Mouse (Mus musculus) layer of hippocampus, postnatal 14 days (tissue): ENCODE data around the gene Cspg4. TPM values are rescaled to one million over a fixed set of nuclear protein-coding genes. Genes with fewer than 3 reads are reported as not detected.
"Not testable (repeated sequence)": the region's sequence is repeated elsewhere in the genome, so short reads cannot be mapped to it uniquely, and the experiment has no call there.

Source experiments
- DNase-seq, 2 experiments: peaks; one replicate each; pipeline ENCODE4 v3.0.0; 2021 to 2022; ENCODE audit warnings: low spot score in 2 of 2, mixed read lengths in 1 of 2
- total RNA-seq, 2 experiments: library from RNA; stranded (reverse); gene quantifications; 2 replicates each; pipeline ENCODE4 v1.2.3; 2021

Cspg4 gene
- total RNA-seq, 2 experiments from 2014 or later: 33.0 to 36.4 TPM

- DNase-seq: no peak
Measured at GRCm38 (mm10) chr9:56890522-56891250, 25.9 kb downstream of the Cspg4 start.

DNA sequence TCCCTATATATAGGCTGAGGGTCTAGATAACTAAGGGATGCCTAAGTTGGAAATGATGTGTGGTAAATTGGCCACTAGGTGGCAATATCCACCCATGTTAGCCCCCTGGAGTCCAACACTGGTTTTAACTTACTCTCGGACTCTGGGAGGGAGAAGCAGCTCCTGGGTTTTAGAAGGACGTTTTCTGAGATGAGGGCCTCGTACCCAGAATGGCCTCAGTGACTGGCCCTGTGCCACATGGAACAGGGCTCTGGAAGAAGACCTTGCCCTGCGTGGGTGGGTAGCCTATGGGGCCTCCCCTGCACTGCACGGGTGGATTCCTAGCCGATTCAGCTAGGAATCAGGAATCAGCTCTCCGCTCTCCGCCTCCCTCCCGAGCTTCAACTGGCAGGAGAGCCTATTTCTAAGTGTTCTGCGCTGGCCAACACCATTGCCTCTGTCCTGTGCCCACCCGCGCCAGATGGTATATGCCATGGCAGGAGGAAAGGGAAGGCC lies 26.7 kb downstream of the Cspg4 start:
- peak; percentile 75 to 85 for DNase-seq

GRCm38 (mm10) chr9:56892111-56892510 lies 27.3 kb downstream of the Cspg4 start:
- no peak for DNase-seq

GRCm38 (mm10) chr9:56893313-56893712 lies 28.5 kb downstream of the Cspg4 start:
- DNase-seq: no peak

DNA sequence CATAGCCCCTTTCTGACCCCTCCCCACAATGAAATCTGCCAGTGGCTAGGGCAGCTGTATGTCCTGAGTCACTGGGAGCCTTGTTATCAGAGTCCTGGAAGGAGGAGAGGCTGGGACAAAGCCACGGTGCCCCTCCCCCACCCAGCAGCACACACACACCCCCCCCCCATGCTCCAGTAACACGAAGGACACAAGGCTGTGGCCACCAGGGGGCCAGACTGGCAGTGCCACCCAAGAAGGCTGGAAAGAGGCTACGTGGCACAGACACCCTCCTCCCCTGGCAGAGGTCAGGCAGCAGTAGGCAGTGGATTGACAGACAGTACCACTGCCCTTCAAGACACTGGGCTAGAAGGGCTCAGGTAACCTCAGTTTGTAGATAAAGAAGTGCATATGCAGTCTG lies 29.2 kb downstream of the Cspg4 start:
- no peak for DNase-seq

- DNase-seq: no peak
Measured at GRCm38 (mm10) chr9:56896779-56897178, 31.9 kb downstream of the Cspg4 start.

- DNase-seq: no peak
Measured at GRCm38 (mm10) chr9:56899409-56899808, 34.6 kb downstream of the Cspg4 start.

GRCm38 (mm10) chr9:56900060-56900459 lies 35.2 kb downstream of the Cspg4 start:
- DNase-seq: no peak

DNA sequence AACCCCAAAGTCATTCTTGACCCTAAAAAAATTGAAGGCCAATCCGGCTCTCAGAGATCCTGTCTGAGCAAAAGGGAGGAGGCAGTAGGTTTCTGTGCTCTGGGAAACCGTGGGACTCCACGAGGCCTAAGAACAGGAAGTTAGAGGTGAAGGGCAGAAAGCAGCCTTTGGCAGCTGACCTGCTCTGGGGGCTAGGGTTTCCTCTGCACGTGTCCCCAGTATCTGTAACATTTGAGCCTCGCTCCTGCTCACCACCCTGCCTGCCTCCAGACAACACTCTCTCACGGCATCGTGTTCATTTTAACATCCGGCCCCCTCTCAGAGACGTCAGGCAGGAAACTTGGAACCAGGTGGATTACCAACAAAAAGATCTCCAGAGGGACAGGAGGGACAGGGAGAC lies 35.7 kb downstream of the Cspg4 start:
- no peak for DNase-seq

GRCm38 (mm10) chr9:56901187-56901586 lies 36.4 kb downstream of the Cspg4 start:
- DNase-seq: no peak

- no peak for DNase-seq
Measured at GRCm38 (mm10) chr9:56903662-56904061, 38.8 kb downstream of the Cspg4 start.

DNA sequence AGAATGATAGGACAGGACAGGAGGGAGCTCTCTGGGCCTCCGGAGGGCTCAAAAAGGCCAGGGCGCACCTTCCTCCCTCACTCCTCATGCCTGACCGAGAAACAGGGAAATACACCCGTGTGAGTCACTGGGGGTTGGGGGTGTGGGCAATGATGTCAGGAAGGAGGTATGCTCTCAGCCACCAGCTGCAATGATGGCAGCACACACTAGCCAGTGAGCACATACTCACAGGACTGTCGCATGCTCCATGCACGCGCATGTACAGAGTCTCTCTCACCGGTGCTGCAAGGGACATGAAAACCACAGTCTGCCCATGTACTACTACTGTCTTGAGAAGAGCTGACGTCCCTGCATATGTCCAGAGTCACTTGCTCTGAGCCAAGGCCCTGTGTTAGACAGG lies 42.7 kb downstream of the Cspg4 start:
- DNase-seq: no peak

- not testable (repeated sequence) for DNase-seq
Measured at GRCm38 (mm10) chr9:56909991-56910390, 45.2 kb downstream of the Cspg4 start.

- no peak for DNase-seq
Measured at GRCm38 (mm10) chr9:56911017-56911416, 46.2 kb downstream of the Cspg4 start.

- no peak for DNase-seq
Measured at GRCm38 (mm10) chr9:56913991-56914390, 49.2 kb downstream of the Cspg4 start.

DNA sequence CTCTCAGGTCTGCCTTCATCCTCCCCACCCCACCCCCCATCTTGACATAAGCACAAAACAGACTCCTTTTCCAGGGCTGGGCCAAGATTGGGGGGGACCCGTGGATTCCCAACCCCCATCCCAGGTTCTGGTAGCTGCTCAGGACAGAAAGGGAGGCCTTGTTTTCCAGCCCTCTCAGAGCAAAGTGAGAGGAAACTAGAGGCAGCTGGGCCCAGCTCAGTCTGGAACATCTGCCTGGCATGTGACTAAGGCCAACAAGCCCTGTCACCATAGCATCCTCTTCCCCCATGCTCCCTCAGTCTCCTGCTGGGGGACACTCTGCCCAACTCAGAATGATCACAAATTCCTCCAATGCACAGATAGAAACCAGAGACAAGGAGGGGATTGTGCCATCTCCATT lies 50.3 kb downstream of the Cspg4 start:
- DNase-seq: no peak

DNA sequence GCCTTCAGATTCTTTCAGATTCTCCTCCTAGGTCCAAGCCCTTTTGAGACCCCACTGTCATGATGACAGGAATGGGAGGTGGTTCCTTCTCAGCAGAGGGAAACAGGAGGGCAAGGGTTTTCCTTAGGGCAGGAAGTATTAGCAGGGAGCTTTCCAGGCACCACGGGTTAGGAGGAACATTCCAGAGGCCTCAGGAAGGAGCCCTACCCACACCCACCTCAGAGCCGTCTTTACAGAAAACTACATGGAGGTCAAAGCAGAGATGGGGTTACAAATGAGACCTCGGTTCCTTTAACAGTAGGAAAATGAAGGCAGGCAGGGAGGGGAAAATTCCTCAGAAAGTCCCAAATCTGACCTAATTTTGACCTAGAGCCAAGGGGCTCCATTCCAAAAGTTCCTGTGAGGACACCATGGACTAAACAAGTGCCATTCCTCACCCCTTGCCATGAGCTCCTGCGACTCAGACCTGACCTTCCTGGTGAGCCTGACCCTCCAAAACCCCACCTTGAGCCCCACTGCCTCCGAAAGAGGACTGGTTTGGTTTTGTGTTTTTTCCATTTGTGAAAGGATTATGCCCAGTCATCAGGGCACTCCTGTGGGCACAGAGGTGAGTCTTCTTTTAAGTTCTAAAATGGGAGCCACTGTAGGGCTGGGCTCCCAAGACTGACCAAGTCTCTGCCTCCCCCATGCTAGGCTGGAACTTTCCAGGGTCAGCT lies 51.0 kb downstream of the Cspg4 start:
- no peak for DNase-seq

DNA sequence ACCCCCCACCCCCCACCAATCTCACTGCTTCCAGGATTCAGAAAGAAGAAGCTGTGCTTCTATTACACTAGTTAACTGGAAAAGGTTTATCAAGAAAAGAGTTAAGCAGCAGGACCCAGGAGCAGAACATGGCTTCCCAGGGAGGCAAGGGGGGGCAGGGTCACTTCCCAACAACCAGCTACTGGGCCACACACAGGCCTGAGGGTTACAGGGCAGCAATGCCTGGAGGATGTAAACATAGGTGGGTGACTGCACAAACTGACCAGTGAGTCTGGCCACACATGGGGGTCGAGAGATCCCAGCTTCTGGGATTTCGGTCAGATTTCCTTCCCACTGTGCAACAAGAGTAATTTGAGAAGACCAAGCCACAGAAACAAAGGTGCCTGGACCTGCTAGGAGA lies 52.3 kb downstream of the Cspg4 start:
- no peak for DNase-seq

- DNase-seq: no peak
Measured at GRCm38 (mm10) chr9:56918466-56918865, 53.6 kb downstream of the Cspg4 start.

DNA sequence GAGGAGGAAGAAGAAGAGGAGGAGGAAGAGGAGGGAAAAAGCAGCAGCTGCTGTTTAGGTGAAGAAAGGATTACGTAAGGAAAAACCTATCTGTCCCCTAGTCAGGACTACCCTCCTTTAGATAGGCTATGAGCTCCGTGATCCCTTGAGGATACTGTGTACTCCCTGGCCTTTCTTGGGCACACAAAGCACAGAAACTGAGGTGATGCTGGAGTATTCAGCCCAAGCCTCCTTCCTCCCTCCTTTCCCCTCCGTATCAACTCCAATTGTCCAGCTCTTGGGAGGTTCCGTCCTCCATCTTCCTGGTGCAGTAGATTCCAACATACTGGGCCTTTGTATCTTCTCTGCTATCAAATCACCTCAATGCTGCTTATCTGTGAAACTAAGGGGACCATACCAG lies 57.9 kb downstream of the Cspg4 start:
- no peak for DNase-seq

- DNase-seq: no peak
Measured at GRCm38 (mm10) chr9:56923841-56924650, 59.2 kb downstream of the Cspg4 start.

GRCm38 (mm10) chr9:56924651-56925027 lies 59.8 kb downstream of the Cspg4 start:
- peak in 1 of 2 experiments; percentile 36 for DNase-seq
